8 mouse cellular contexts compared by ENCODE assay signal in the genomic region with DNA sequence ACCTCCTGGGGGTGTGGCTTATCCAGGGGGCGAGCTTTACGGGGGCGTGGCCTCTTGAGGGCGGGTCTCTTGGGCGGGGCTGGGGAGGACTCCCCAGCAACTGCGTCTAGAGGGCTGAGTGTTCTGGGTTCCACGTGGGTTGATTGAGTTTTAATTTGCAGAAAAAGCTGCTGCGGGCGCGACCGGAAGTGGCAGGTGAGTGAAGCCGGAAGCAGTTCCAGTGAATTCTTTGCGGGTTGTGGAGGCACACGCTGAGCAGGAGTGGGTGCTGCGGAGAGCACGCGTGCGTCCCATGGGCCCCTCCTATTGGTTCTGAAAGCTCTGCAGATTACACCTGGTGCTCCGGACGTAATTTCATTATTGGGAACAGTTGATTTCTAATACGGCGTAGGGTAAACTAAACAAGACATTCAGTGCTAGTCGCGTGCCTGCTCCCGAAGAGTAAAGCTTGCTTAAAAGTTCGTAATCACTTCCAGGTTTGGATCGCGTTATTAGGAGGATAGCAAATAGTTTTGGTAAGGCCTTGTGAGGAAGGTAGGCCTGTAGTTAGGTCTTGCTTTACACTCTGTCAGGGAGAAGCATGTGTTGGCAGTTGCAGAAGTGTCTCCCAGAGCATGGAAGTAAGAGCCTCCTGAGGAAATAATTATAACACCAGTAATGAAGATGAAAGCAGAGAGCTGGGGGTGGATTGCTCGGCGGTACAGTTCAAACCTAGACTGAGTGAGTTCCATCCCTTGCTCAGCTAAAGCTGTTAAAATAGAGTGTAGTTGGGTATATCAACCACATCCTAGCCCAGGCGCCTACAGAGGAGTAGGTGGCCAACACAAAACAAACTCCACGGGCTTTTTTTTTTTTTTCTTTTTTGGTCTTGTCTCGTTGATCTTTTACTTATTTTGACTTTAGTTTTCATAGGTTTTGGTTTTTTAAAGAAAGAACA. TPM values are rescaled to one million over a fixed set of nuclear protein-coding genes. Genes with fewer than 3 reads are reported as not detected.
DNase-seq lines count a peak whose midpoint lies in the region; ATAC-seq lines count a peak whose summit lies in the region.

No protein-coding gene starts in this region.

- H3K27ac ChIP-seq in hindbrain, embryonic 14.5 days = peak overlapping the region; percentile 53

- peak overlapping the region; percentile 52 for H3K9ac ChIP-seq in hindbrain, embryonic 14.5 days

- H3K27me3 ChIP-seq in hindbrain, embryonic 14.5 days (ENCODE audit: control insufficient read depth, insufficient read depth, low read length) = no peaks in the 10 kb centered on the region

- WGBS in hindbrain, embryonic 14.5 days = 6% methylated on average over 33 of the region's 33 CpGs

- peak; percentile 92 for DNase-seq in ZHBTc4 (ENCODE audit: low read depth, low spot score)
- peak; percentile 71 to 73 for DNase-seq in cerebellum, postnatal 36 days
- peak; percentile 49 to 50 for DNase-seq in frontal cortex, postnatal 25 days (ENCODE audit: low spot score in 2 of 2)
- peak; percentile 78 for DNase-seq in hindbrain, embryonic 14.5 days (ENCODE audit: low spot score)
- peak; percentile 78 for DNase-seq in left cerebral cortex, adult 11 months (ENCODE audit: low spot score)
- DNase-seq in lung, postnatal 36 days = peak; percentile 85
- peak; percentile 80 for DNase-seq in retina, postnatal 1 day
- peak; percentile 92 for DNase-seq in thymus, postnatal 4 days

- H3K4me1 ChIP-seq in hindbrain, embryonic 14.5 days (replicated peaks; ENCODE audit: control insufficient read depth, insufficient read depth, low read length) = peaks cover 14% of the 10 kb centered on the region

- peaks cover 27% of the 10 kb centered on the region for H3K36me3 ChIP-seq in hindbrain, embryonic 14.5 days (replicated peaks; ENCODE audit: control insufficient read depth, insufficient read depth)

- peak; percentile 92 for ATAC-seq in hindbrain, embryonic 14.5 days (ENCODE audit: low FRiP score)

- H3K4me3 ChIP-seq in hindbrain, embryonic 14.5 days (replicated peaks; ENCODE audit: low read length) = peak overlapping the region; percentile 44

- H3K4me2 ChIP-seq in hindbrain, embryonic 14.5 days (replicated peaks) = peak overlapping the region; percentile 81

- H3K9me3 ChIP-seq in hindbrain, embryonic 14.5 days (ENCODE audit: control insufficient read depth, low read length) = 0 out of 2 replicates have a peak, but pooled peaks cover 9% of the 10 kb centered on the region

RNA-seq across cellular contexts. Expression of gene Lipt1, which starts 0.9 kb away (rescaled TPM):
- polyA plus RNA-seq in hindbrain, embryonic 14.5 days (2014; fragmentation: Nextera tagmentation; extraction: Ambion mirVana) = 7.9 and 9.0 TPM in 2 replicates

RNA-seq across cellular contexts. Expression of gene Tsga10, which starts 6.2 kb away (rescaled TPM):
- 14.4 and 14.9 TPM in 2 replicates for polyA plus RNA-seq in hindbrain, embryonic 14.5 days (2014; fragmentation: Nextera tagmentation; extraction: Ambion mirVana)

RNA-seq across cellular contexts. Expression of gene Mitd1, which starts 17.8 kb away (rescaled TPM):
- polyA plus RNA-seq in hindbrain, embryonic 14.5 days (2014; fragmentation: Nextera tagmentation; extraction: Ambion mirVana) = 12.5 and 13.7 TPM in 2 replicates

RNA-seq across cellular contexts. Expression of gene Mrpl30, which starts 17.9 kb away (rescaled TPM):
- 259 and 310 TPM in 2 replicates for polyA plus RNA-seq in hindbrain, embryonic 14.5 days (2014; fragmentation: Nextera tagmentation; extraction: Ambion mirVana)

RNA-seq across cellular contexts. Expression of gene Lyg2, which starts 43.9 kb away (rescaled TPM):
- not detected in 2 replicates for polyA plus RNA-seq in hindbrain, embryonic 14.5 days (2014; fragmentation: Nextera tagmentation; extraction: Ambion mirVana)

Comparison
In these comparisons a context has a peak if more than half of its experiments do, and no peak if none do; other contexts are left out.
1. Peak in every context shown above with its lines: DNase-seq, ATAC-seq, H3K4me3 ChIP-seq and H3K27ac ChIP-seq.